Mouse (Mus musculus): ENCODE measurements around the gene Ldoc1. TPM values are rescaled to one million over a fixed set of nuclear protein-coding genes. Genes with fewer than 3 reads are reported as not detected.

Gene Ldoc1
- polyA plus RNA-seq (2012; rRNA removed): 0.30 and 0.31 TPM in 2 replicates

GRCm38 (mm10) chrX:61709302-61710033 is at the start of gene Ldoc1:
TSS of gene Ldoc1 (plus strand) at chrX:61709497.

